Mouse (Mus musculus): Measurements from ENCODE around the gene Slc16a1.

- peak; percentile 41 for TF ChIP-seq CTCF (IDR thresholded peaks at IDR 0.05; ENCODE audit: low read depth)
- no peak for TF ChIP-seq EP300 (optimal IDR thresholded peaks at IDR 0.05)
Measured at GRCm38 (mm10) chr3:104638932-104639748, 672 bp downstream of the Slc16a1 start.
